Mouse (Mus musculus) liver (tissue): Measurements from ENCODE around the gene Nacc1.
"Not testable (repeated sequence)": the region's sequence is repeated elsewhere in the genome, so short reads cannot be mapped to it uniquely, and the experiment has no call there.

Experiments
- DNase-seq: peaks from one replicate; pipeline ENCODE4 v3.0.0-alpha.2; 2020; ENCODE audit warnings: mixed read lengths

The Nacc1 gene

DNA sequence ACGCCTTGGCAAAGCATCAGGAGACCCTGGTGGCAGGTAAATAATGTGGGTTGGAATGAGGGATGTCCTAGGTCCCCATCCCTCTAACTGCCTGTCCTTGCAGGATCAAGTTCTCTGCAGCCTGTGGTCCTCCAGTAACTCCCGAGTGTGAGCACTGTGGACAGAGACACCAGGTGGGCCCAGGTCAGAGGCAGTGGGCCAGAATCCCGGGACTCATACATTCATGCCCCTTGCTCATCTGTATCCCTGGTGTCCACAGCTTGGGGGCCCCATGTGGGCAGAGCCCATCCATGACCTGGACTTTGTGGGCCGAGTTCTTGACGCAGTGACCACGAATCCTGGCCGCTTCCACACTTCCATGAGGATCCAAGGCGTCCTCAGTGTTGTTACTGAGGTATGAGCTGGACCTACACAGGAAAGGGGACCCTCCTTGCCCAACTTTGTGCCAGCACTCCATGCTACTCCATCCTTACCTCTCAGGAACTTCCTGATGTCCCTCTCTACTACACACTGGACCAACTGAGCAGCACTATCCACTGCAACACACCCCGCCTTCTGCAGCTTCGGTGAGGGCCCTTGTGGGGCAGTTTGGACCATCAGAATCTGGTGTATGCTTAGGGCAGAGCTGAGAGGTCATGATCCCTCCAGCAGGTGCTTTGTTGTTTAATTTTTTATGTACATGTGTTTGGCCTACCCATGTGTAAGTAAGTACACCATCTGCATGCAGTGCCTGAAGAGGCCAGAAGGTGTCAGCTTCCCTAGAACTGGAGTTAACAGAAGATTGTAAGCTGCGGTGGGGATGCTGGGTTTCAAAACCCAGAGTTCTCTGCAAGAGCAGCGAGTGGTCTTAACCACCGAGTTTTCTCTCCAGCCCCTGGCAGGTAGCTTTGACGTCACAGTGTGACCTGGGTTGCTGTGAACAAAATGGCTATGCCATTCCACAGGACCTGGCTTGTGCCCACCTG is 9.8 kb upstream of the Nacc1 start:
- peak; percentile 61 for DNase-seq

DNA sequence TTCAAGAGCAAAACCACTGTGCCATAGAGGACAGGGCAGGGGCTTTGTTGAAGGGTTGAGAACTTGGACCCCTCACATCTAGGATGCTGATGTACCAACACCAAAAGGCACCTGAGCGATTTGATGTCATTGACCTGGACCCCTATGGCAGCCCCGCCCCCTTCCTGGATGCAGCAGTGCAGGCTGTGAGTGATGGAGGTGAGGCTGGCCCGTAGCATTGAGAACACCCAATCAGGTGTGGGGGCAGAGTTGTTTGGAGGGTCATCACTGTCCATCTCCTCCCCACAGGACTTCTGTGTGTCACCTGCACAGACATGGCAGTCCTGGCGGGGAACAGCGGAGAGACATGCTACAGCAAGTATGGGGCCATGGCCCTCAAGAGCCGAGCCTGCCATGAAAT is 7.5 kb upstream of the Nacc1 start:
- DNase-seq = no peak

DNA sequence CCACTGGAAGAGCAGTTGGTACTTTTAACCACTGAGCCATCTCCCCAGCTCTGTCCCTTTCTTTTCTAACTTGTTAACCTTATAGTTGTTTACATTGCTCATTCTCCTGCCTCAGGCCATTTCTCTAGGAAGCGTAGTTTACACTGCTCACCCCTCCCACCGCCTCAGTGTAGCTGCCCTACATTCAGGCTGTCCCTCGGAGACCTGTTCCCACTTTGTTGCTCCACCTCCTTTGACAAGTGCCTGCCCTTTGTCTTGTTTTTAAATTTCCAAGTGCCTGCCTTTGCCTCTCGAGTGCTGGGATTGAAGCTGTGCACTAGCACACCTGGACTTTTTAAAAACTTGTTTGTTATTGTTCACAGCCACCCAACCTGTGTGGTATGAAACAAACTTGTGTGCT is 5.7 kb upstream of the Nacc1 start:
- DNase-seq = no peak

DNA sequence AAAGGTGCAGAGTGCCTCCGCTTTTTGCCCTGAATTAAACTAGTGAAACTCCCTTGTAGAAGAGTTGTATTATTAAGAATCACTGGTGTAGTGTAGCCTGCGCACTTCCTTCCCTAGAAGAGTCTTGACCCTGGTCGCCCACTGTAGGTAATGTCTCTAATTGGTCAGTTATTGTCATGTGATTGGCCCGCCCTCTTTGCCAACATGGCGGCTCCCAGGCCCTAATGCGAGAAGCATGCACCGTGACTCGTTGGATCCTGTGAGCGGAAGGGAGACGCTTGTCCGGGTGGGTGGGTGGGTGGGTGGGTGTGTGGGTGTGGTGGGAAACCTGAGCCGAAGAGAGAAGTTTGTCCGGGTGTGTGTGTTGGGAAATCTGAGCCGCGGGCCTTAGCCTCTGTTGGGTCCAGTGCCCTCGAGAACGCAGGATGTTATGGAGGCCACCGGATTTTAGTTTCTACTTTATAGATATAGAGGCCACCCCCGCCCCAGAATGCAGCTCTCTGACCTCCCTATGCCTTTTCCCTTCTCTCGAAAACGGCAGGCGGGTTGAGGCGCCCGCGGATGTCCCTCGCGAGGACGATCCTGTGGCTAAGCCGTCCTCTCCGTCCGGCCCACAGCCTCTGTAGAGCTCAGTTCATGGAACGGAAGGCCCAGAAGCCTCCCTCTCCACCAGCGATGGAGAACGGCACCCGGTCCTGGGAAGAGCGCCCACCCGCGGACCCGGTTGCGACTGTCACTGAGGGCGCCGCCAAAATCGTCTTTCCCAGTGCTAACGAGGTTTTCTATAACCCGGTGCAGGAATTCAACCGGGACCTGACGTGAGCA is 1.6 kb upstream of the Nacc1 start:
- peak; percentile 86 for DNase-seq

DNA sequence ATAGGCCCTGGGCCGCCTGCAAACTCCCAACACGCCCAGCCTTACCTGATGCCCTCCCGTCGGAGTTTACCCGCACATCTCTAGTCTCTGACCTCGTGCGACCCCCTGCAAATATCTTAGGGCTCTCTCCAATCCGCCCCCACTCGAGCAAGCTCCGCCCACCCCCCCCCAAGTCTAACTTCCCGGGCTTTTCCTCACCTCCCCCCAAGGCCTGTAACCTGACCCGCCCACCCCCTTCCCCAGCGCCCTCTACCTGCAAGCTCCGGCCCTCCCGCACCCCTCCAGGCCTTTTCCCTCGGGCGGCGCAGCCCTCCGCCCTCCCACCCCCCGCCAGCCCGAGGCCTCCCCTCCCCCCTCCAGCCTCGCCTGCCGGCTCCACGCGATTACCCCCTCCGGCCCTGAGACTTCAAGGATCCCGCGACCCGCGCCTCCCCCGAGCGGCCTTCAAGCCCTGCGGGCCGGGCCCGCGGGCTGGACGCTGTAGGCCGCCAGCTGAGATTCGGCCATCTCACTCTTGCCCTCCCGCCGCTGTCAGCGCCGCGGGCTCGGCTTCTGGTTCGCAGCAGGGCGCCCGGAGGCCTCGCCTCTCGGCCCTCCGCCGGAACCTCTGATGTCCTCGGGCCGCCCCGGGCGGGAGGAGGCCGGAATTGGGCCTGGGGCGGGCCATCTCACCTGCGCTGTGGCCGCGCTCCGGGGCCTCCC is 508 bp downstream of the Nacc1 start:
- DNase-seq = peak; percentile 78

DNA sequence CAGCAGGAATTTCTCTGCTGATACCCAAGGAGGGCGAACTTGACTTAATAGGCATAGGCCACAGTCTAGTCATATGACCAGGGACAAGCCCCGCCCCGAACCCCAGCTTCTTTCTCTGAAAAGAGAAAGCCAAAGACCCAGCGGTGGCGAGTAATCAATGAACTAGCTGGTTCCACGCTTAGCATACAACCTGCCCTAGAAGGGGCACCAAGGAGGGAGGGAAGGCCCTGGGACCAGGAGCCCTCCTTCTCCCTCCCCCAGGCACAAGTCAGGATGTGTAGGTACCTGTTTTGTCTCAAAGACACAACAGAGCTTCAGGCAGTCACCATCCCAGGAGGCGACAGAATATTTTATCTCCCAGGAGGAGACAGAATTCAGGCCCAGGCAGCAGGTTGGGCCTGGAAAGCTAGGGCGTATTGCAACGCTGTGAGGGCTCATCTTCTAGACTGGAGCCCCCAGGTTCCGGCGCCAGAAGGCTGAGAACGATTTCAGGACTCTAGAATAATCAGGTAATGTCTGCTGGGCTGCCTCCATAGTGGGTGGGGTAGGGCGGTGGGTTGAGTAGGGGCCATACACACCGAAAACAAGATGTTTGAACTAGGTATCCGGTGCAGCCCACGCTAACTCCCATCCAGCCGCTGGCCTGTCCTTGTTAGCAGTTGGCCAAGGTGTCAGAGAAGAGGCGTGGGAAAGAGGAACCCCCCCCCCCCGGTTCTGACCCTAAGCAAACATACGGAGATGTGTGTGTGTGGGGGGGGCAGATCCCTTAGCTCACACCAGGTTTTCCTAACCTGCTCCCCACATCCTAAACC is 1.3 kb downstream of the Nacc1 start, which contains the start of gene Trmt1:
TSS of gene Trmt1 (plus strand) at position 117 of the 812 bp plus-strand sequence.
- DNase-seq = peak; percentile 71

DNA sequence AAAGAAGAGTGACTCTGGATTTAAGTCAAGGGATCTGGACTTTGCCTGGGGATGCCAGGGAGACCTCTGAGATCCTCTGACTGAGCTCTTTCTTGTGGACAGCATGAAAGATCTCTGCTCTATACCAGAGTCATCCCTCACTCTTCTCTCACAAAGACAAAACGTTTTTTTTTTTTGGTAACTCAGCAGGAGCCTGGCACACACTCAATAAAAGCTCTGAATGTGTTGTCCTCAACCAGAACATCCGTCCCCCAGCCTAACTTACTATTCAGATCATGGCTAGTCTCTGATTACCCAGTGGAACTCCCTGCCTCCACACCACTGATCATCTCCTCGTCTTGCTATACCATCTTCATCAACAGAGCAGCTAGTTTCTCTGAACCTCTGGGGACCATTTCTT is 3.1 kb downstream of the Nacc1 start:
- DNase-seq = no peak

DNA sequence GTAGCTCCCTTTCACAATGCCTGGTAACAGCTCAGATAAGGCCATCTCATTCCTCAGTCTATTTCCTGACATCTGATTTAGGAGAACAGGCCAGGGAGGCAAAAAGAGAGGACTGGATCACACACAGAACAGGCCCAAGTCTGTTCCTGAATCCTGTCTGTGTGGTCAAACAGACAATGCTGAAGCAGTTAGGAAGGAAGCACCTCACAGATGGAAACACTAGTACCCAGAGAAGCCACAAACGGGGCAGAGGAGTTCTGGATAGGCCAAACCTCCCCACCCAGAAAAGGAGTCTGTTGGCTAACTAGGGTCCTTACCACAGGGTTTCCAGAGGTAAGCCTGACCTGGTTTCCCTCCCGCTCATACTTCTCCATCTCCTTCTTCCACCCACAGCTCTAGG is 5.4 kb downstream of the Nacc1 start:
- no peak for DNase-seq

DNA sequence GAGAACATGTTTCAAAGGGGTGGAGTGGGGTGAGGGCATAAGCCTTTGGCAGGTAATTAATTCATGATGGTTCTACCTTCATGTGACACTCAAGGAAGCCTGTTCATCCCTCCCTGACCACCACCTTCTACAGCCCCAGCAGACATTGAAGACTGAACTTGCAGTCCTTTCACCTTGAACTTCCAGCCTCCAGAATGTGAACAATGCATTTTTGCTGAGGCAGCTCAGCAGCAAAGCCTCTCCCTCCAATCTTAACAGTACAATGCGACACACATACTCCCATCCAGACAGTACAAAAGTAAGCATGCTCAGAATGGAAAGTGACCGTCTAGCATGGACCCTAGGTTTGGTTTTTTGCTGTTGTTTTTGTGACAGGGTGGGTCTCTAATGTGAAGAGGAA is 6.2 kb downstream of the Nacc1 start:
- no peak for DNase-seq

DNA sequence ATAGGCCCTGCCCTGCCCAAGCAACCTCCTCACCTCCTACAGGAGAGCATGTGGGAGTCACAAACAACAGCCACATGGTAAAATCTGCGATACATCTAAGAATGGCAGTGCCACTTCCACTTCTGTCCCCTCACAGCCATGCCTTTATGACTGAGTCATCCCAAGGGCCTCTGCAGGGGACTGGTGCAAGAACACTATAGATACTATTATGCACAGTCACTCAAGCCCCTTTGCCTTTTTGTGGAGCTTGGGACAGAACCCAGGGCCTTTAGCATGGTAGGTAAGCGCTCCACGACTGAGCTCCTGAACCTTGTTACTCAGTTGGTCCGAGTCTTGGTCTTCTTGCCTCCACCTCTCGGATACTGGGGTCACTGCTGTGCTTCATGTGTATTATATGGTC is 10.4 kb downstream of the Nacc1 start:
- DNase-seq = no peak

DNA sequence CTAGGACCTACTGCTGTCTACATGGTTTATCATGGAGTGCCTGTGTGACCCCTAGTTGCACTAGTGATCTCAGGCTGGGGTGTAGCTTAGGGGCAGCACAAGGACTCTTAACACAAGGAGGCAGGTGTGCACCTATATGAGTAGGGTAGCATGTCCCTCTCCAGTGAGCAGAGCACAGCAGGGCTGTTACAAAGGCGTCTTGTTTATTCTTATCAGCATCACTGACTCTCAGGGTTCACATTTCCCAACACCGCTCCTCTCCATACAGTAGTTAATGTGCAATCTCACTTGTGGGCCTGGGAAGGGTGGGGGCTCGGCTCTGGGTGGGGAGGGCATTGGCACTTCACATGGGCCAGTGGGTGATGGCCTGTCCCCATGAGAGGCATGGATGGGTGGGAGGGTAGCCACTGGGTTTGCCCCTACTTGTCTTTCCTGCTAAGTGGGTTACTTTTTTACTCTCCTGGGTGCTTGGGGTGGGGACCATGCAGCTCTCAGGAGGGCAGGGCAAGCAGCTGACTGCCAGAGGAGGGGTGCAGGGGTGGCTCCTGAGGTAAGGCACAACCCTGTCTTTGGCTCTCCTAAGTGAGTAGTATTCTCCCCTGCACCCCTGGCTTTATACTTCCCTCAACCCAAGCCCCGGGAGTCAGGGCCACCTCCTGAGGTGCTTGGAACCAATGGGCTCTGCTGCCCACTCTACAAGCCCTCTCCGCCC is 17.2 kb downstream of the Nacc1 start:
- not testable (repeated sequence) for DNase-seq

DNA sequence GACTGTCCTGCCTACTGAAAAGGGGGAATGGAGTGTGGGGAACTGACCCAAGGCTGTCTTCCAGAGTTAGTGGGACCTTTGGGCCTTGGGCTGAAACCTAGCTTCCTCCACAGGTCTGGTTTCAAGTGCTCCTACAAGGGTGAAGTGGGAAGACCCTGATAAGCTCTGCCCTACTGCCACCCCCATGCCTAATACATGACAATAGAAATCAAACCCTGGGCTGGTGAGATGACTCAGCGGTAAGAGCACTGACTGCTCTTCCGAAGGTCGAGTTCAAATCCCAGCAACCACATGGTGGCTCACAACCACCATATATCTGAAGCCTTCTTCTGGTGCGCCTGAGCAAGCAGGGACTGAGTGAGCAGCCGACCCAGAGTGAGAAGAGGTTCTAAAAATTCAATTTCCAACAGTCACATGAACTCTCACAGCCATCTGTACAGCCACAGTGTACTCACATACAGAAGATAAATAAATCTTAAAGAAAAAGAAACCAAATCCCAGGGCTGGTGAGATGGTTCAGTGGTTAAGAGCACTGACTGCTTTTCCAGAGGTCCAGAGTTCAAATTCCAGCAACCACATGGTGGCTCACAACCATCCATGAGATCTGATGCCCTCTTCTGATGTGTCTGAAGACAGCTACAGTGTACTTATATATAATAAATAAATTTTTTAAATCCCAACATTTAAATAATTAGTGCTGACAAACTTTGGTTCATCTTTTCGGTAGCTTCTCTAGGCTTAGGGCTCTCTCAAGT is 18.8 kb downstream of the Nacc1 start:
- DNase-seq = no peak

DNA sequence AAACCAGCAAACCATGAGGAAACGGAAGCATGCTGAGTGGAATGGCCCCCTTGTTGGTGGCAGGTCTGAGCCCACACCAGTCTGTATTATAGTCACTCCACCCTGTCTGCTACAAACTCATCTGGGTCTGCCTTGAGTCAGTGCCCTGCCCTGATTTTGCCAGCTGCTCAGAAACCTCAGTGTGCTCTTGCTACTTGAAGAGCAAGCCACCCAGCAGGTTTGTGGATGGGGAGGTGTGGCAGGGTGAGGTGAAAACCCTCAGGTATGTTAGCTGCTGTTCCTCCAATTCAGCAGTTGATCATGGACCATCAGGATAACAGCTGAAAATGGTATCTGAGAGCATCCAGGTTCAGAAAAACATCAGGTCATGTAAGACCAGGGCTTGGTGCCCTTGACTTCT is 19.6 kb downstream of the Nacc1 start:
- no peak for DNase-seq

DNA sequence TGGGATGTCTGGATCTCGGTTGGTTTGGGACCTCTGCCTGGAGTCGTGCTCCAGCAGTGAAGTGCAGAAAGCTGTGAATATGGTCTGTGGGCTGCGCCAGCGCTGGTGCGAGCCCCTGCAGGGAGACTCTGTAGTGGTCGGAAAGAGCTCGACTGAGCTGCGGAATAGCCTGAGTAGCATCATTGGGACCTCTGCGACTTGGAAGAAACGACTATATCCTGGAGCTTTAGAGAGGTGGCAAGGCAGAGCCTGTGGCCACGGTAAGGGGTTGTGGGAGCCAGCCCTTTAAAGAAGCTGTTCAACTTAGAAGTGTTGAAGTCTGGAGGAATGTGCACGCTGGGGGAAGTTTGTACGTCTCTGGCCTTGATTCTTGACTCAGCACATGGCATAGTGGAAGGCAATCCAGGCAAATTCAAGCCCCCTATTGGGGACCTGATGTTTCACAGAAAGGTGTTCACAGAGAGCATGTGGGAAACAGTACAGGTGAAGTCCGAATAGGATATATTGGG is 22.2 kb downstream of the Nacc1 start:
- DNase-seq = peak; percentile 43

DNA sequence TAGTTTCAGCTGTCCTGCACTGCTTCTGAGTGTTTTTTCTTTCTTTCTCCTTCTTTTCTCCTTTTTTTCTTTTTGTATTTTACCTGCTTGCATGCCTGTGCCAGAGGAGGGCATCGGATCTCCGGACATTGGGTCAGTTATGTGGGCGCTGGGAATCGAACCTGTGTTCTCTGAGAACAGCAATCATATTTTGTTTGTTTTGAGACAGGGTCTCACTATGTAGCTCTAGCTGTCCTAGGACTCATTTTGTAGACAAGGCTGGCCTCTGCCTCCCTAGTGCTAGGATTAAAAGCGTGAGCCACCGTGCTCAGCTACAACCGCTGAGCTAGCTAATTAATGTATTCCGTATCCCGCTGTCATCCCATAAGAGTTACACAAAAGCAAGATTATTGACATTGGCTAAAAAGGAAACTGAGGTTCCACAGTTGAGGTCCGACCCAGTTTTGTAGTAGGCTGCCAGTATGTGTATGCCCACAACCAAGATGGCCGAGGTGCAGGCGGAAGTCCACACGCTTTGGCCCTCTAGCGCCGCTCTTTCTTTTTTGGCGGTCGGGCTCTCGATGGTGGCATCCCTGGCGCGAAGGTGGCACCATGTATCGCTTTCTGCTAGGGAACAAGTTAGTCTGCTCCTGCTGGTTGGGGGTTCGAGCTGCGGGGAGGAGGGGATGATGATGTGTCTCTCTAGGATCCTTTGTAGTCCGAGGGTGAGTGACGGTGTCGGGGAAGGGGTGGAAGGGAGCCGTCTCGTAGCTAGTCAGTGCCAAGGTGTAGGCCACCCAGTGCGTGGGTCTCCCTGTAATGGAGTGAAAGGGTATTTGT is 22.9 kb downstream of the Nacc1 start:
- DNase-seq = peak; percentile 87

DNA sequence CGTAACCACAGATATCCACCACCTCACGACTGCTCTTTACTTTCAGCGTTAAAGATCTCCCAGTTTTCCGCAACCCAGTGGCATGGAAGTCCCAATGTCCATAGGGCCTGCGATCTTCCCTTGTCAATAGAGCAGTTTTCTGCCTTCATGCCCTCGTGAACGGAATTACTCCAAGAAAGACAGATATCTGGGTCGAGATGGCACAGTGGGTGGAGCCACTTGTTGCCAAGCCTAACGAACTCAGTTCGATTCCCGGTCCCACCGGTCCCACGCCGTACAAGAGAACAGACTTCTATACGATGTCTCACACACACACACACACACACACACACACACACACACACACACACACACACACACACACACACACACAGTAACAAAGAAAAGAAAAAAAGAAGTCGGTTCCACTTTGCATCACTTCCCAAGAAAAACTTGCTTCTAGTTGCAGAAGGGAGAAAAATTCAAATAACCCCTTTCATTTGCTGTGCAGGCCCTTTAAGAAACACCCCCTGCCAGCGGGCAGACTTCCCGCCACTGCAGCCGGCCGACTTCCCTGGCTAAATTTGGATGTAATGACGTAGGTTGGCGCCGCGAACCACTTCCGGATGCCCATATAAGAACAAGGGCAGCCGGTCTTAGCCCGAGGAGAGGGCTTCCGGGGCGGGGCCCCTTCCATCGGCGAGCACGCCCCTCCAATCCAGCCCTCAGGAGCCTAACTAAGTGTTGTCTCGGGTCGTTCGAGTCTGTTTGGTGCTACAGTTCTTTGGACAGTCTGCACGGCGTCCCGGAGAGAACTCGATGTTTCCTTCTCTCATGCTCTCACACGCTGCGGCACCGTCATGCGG is 24.0 kb downstream of the Nacc1 start:
- DNase-seq = peak; percentile 96

DNA sequence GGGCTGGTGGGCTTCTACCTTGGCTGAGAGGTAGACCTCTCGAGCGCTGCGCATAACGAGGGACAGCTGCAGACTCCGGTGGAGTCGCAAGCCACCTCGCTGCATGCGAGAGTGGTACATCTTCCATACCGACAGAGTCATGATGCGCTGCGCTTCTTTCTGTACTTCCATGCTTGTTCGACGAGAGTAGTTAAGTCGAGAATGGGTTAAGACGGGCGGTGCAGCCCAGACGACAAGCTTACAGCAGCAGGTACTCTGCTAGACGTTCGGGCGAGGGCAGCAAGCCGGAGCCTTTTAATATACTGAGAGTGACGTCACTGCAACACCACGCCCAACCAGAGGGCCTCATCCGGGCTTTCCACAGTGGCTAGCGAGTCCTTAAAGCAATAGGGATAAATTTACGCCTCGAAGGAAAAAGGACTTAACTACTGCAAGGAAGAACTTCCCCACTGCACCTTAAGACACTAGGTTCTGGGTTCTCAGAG is 25.0 kb downstream of the Nacc1 start, which contains the start of gene Ier2:
TSS of gene Ier2 (minus strand) at position 272 of the 485 bp plus-strand sequence.
- DNase-seq = peak; percentile 94

DNA sequence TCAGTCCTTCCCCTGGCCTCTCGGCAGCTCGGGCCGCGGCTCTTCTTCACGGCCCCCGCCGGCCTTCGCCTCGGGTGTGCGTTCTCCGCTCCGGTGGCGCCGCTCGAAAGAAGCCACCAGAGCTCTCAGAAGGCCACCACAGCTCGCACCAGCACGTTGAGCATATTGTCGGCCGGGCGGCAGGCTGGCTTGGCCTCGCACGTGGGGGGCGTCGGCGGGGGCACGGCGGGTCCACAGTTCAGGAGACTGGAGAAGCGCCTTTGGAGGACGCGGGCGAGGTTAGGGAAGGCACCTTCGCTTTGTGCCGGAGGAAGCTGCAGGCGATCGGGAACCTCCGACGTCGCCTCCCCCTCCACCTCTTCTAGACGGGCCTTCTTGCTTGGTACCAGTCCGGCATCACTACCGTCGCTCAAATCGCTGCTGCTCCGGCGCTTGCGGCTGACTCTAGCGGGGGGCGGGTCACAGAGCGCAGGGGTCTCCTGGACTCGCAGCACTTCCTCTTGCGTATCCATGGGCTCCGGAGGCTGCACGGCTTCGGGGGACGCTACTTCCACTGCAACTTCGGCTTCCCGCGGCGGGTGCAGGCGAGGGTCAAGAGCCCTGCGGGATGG is 25.6 kb downstream of the Nacc1 start:
- DNase-seq = peak; percentile 57
